Mouse (Mus musculus): ENCODE results near the gene Ctss.

The Ctss gene

DNA sequence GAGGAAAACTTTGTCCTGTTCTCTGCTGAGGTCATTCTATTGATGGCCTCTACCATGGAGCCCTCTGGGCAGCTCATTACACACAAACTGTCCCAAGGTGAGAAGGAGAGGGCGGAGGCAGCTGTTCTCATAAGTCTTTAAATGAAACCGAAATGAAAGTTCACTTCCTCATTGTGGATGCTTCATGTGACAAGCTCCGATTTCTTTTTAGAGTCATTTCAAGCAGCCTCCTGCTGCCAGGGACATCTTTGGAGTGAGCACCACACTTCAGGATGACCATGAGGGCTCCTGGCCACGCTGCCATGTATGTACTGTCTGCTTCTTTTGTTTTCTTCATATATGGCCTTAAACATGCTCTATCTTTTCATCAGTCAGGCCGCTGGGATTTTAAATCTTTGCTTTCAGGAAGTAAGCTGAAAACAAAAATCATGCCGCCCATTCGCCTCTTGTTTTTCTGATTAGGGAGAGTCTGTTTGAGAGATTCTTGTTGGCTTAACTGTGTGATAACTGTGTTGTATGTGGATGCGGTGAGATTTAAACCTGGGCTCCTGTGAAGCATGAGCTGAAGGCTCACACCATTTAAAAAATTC is at the start of gene Ctss:
Gene Ctss, plus strand, starts transcription at position 165 of the 590 bp plus-strand sequence.
- no peak for DNase-seq

DNA sequence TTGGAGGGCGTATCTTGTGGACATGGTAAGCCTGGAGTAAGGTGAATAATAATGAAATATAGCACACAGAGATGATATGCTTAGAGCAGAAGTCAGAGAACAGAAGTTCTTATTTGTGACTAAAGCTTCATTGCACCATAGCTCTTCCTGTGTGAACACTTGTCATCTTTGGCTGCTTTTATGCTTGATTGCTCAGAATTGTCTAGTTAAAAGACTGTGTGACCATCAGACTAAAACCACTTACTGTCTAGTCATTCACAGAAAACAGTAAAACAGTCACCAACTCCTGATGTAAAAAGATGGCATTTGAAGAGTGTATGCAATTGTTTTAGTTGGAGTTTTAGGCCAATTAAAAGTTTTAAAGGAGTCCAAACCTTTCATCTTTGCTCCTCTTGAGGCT is 47.6 kb upstream of the Ctss start:
- no peak for DNase-seq

DNA sequence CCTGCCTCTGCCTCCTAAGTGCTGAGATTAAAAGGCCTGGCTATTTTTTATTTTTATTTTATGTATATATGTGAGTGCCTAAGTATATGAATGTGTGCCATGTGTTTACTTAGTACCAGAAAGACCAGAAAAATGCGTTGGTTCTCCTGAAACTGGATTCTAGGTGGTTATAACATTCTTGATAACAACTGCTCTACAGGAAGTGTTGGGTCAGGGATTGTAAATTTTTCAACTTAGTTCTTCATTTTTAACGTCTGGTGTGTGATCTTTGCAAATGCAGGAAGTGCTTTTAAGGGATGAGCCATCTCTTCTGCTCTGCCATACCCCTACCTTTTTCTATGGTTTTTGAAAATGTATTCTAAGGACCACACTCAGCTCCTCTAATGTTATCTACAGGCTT is 40.2 kb upstream of the Ctss start:
- no peak for DNase-seq

DNA sequence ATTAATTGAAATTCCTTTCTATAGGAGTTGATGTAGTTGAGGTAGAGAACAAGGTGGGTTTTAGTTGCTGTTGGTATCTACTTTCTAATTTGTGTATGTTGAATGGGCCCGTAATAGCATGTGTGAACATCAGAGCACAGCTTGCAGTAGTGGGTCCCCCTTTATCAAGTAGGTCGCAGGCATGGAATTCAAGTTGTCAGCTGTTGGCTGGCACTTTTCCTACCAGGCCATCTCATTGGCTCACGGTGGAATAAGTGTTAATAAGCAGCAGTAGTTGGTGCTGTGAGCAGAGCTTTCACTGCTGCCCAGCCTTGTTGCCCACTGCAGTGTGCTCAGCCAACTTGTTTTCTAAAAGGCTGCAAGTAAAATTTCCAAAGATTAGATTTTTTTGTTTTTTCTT is 37.9 kb upstream of the Ctss start:
- no peak for DNase-seq

DNA sequence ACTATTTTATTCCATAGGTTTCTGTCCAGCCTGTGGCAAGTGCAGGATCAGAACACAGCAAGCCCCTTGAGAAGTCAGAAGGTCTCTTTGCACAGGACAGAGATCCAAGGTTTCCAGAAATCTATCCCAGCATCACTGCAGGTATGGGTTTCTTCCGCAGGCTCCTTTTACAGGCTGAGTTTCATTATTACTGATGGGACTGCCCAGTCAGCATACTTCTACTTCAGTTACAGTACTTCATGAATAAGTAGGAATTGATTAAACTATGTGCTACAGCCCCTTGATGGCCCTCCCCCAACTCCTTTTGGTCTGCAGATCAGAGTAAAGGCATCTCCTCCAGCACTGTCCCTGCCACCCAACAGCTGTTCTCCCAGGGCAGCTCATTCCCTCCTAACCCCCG is 36.3 kb upstream of the Ctss start:
- DNase-seq, result no peak

DNA sequence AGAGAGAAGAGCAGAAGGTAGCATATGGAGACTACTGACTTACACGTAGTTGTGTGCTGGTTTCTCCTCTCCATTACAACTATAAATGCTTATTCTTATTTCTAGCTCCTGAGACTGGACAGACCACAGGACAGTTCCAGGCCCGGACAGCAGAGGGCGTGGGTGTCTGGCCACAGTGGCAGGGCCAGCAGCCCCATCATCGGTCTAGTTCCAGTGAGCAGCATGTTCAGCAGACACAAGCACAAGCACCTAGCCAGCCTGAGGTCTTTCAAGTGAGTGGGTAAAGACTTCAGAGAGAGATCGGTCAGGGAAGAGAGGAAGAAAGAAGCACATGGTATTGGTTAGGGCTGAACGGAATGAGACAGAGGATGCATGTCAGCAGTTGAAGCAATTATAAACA is 32.2 kb upstream of the Ctss start:
- DNase-seq, result peak; percentile 65

DNA sequence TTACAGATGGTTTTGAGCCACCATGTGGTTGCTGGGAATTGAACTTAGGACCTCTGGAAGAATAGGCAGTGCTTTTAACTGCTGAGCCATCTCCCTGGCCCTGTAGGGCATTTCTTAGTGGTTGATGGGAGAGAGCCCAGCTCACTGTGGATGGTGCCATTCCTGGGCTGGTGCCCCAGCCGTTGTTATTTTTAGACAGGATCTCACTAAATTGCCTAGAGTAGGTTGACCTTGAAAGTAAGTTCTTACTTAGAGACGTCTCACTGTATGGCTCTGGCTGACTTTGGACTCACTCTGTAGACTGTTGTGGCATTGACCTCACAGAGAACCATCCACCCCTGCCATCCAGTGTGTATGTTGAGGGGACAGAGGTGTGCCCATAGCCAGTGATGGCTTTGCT is 28.4 kb upstream of the Ctss start:
- no peak for DNase-seq

DNA sequence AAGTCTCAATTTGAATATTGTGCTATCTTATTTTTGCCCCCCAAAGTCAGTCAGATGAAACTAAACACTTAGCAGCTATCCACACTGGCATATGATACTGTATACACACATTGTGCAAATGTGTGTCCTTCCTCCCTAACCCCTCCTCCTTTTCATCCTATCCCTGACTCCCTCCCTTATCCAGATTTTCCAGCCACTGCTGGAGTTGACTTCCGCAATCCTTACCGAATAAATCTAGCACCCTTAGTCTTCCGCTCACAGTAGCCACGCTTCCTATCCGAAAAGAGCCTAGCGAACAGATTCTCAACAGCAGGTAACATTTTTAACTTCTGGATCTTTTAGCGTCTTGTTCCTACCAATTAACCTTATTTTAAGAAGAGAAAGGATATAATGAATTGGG is 27.6 kb upstream of the Ctss start, which contains the start of gene Ctsk:
Gene Ctsk, plus strand, starts transcription at position 233 of the 400 bp plus-strand sequence.
- no peak for DNase-seq

DNA sequence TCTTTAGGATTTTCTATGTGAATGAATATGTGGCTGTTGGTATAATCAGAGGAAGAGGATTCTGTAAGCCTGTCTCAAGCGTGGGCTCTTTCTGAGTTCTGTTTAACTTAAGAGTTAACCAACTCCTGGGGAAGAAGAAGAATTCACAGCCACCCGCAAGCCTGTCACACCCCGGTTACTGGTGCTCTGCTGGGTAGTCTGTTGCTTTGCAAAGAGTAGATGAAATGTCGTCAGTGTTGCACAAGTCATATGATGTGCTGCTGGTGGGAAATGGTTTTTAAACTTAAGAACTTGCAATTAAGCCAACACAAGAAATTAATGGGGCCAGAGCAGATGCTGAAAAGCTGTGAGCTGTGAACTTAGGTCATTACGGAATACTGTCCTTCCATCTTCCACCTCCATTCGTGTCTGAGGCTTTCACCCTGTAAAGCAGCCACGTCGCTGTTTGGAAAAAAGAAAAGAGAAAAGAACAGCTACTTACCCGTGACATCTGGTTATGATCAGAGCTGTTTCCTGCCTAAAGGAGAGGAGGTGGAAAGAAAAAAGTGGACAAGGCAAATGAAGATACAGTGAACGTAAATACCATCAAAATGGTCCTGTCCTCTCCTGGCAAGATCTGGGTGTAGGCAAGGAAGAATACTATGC is 27.0 kb upstream of the Ctss start:
- peak; percentile 55 for DNase-seq

DNA sequence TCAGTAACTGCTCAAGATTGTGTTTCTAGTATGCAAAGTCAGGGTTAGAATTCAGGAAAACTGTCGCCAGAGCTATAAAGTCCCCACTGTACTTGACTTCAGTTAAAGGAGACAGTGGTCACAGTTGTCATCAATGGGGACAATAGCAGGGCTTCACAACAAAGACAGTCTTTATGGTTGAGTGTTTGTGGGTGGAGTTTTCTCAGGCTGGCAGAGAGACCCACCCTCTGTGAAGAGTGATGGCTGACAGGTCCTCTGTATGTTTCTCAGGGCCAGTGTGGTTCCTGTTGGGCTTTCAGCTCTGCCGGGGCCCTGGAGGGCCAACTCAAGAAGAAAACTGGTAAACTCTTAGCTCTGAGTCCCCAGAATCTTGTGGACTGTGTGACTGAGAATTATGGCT is 24.3 kb upstream of the Ctss start:
- no peak for DNase-seq

DNA sequence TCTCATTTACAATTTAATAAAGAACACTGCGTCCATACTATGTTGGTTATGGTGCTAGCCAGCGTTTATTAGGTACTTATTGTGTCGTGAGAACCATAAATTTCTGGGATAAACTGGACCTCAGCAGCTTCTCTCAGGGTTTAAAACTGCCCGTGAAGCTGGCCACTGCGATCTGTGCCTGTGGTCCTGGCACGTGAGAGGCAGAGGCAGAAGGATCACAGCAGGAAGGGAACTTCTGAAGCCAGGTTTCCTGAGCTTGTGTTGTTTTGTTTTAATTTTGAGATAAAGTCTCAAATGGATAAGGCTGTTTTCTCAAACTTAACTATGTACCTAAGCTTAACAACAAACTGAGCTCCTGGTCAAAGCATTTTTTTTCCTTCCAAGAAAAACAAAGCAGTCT is 17.2 kb upstream of the Ctss start:
- no peak for DNase-seq

DNA sequence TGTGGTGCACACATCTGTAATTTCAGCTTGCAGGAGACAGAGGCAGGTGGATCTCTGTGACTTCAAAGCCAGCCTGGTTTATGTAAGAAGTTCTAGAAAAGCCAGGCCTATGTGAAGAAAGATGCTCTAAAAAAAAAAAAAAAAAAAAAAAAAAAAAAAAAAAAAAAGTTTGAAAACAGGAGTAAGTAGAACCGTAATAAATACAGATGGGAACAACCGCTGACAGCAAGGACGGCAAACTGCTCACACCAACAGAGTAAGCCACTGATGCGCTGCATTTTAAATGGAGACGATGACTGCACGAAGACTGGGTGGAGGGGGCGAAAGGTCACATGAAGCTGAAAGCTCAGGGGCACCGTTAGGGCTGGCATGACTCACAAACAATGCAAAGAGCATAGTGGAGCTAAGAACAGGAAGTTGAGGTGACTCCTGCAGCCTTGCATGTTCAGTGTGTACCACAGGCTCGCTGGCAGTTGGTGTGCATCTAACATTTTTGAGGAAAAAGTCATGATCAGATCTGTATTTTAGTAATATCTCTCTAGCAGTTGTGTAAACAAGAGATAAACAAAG is 14.9 kb upstream of the Ctss start:
- no peak for DNase-seq

DNA sequence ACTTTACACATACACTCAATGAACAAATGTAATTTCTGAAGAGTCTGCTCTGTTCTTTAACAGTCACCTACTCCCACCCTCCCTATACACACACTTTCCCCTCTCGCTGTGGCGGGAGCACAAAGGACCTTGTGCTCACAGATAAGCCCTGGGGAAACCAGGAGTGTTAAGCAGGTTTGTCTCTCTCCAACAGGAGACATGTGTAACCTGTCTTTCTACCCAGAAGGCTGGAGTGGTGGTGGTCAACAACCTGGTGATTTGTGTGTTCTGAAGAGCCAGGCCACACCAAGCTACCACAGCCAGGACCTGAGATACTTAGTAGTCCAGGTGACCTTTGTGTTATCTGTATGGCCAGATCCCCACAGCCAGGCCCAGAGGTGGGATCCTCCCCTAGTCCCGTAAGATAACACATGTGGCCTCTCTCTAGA is 10.0 kb upstream of the Ctss start:
- DNase-seq, result no peak

DNA sequence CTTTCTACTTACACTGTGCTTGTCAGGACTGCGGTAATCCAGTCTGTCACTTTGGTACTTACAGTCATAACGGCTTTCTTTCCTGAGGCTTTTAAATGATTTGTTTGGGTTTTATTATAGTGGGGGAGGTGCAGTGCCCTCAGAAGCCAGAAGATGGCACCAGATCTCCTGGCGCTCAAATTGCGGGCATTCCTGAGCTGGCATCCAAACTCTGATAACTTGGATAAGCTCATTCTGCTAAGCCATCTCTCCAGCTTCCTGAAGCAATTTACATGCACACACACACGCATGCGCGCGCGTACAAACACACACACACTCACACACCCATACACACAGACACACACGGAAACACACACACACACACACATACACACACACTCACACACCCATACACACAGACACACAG is 9.1 kb upstream of the Ctss start:
- peak; percentile 77 for DNase-seq

DNA sequence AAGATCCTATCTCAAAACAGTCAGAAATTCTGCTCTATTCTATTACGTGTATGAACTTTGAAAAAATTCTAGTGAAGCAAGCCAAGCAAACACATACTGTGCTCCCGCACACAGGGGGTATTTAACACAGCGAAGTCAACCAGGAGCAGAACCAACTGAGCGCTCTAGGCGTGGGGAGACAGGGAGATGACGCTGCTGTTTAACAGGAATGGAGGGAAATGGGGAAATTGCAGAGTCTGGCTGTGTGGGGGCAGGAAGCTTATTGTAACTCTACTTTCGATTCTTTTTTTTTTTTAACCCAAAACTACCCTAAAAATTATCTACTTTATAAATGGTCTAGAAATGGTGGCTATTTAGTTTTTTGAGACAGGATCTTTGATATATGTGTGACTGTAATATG is 7.7 kb upstream of the Ctss start:
- DNase-seq, result no peak

DNA sequence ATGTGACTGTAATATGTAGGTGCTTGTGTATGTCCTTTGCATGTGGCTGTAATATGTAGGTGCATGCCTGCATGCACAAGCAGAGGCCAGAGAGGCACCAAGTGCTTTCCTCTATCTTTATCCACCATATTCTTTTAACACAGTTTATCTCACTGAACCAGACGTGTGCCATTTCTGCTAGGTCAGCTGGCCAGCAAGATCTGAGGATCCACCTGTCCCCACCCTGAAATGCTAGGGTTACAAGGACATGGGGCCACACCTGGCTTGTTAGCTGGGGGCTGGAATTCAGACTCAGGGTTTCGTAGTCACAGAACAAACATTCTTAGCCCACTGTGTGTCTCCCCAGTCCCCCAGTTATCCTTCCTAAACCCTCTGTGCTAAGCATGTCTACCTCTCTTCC is 7.3 kb upstream of the Ctss start:
- no peak for DNase-seq

DNA sequence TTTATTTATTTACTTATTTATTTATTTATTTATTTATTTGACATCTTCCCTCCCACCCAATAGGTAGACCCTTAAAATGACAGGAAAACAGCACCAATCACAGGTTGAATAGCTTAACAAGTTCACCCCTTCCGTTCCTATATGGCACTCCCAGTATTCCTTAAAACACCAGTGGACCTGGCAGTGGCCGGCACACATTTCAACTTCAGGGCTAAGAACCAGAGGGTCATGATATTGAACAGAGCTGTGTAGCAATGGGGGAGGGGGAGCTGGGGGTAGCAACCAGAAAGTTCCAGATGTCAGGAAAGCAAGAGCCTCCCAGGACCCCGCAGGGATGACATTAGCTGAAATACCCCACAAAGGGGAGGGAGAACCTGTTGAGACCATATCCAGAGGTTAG is 6.5 kb upstream of the Ctss start:
- DNase-seq, result no peak

DNA sequence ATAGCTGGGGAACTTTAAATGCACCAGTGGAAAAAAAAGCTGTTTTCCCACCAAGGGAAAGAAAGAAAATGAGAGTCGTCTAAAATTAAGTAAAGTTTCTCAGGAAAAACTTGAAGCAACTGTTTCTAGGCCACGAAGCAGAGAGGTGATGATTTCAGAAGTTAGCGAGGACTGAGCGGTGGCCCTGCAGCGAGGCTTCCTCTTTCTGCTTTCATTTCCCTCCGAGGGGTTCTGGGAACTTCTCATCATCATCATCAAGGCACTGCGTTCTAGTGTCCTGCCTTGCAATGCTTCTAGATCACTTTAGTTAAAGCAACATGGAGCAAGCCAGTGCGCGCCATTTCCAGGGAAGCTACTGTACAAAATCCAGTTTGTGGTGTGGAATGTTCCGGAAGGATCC is 5.4 kb upstream of the Ctss start:
- no peak for DNase-seq

DNA sequence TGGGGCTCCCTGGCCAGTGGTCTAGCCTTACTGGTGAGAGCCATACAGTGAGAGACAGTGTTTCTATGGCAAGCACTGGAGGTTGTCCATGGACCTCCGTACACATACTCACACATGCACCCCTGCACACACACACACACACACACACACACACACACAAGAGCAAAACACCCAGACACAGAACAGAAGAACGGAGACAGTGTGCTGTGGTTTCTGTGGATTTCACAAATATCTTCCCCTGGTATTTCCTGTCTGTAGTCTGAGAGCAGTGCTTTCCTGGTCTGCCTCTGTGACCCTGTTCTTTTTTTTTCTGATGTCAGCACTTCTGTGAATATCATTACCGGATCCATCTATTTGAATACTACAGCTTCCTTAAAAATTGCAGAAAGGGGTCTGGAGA is 2.9 kb upstream of the Ctss start:
- DNase-seq, result no peak

DNA sequence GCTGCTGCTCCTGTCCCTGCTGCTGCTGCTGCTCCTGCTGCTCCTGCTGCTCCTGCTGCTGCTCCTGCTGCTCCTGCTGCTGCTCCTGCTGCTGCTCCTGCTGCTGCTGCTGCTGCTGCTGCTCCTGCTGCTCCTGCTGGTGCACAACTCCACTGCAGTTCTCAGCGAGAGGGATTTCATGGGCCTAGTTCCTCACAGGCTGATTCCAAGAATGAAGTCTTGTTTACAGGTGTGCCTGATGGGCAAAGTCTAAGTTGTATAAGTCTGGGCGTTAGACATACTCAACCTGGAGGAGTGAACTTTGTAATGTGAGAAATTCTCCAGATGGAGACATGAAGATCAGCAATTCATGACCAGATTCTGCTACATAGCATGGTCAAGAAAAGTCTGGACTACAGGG is 1.9 kb upstream of the Ctss start:
- no peak for DNase-seq

DNA sequence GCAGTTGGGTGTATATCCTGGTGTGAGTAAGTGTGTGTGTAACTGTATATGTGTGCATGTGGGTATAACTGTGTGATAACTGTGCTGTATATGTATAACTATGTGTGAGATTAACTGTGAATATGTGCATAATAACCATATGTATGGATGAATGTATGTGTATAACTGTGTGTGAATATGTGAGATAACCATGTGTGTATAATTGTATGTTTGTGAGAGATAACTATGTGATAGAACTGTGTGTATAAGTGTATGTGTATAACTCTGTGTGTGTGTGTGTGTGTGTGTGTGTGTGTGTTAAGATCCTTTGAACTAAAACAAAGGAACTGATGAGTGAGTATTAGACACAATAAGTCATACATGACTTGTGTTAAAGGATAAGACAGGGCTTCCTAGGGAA is 475 bp upstream of the Ctss start:
- DNase-seq, result no peak

DNA sequence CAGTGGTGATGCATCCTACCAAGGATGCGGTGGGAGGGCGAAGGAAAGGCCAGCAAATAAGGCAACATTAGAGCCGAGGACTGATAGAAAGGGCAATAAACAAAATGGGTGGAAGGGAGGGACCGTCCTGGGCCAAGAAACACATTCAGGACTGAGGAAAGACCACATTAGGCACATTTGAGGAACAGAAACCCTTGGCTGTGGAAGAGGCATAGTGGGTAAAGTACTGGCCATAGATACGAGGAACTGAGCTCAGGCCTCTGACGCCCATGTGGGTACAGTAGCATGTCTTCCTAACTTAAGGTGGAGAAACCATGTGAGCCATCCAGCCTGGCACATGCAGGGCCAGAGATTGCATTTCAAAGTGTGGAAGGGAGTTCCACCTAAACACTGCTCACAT is 3.2 kb downstream of the Ctss start:
- DNase-seq, result no peak

DNA sequence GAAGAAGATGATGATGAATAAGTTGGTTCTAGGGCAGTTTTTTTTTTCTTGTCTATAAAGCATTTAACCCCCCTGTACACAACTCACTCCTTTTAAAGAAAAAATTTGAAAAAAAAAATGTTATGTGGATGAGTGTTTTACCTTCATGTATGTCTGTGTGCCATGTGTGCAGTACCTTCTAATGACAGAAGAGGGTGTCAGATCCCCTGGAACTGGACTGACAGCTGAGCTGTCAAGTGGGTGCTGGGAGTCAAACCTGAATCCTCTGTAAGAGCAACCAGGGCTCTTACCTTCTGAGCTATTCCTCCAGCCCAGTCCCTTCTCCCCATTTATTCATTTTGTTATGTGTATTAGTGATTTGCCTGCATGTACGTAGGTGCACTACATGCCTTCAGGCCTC is 4.4 kb downstream of the Ctss start:
- no peak for DNase-seq

DNA sequence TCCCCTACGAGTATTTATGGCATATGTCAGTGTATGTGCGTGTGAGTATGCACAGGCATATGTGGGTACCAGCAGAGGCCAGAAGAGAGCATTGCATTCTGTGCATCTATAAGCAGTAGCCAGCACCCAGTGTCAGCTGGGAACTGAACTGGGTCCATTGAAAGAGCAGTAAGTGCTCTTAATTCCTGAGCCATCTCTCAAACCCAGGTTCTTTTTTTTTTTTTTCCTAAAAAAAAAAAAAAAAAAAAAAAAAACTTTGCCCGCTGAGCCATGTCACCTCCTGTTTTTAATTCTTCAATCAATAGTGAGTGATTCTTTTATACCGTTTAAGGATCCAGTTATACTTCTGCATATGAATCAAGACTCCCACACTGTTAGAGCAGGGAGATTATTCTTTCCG is 6.8 kb downstream of the Ctss start:
- DNase-seq, result no peak

DNA sequence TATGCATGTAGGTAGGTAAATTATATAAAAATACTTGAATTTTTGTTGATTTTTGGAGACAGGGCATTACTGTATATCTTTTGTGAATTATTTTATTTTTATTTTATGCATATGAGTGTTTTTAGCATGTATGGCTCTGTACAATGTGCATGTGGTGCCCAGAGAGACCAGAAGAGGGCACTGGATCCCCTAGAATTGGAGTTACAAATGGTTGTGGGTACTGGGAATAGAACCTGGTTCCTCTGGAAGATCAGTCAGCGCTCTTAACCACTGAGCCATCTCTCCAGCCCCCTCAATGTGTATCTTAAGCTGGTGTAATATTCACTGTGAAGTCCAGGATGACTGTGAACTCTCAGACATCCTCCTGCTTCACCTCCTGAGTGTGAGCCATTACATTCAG is 8.3 kb downstream of the Ctss start:
- DNase-seq, result no peak
